Mouse (Mus musculus) CH12.LX (cell line): ENCODE measurements around the gene Crygb. TPM values are rescaled to one million over a fixed set of nuclear protein-coding genes. Genes with fewer than 3 reads are reported as not detected.

Experiments
- DNase-seq: peaks from one replicate; pipeline ENCODE4 v3.0.0-alpha.2; 2013; ENCODE audit errors: extremely low read depth
- H3K27ac ChIP-seq: 2 replicates; pipeline ENCODE4 v1.5.1; 2012; ENCODE audit warnings: low read depth, mild to moderate bottlenecking, control low read depth, moderate library complexity; ENCODE audit not compliant: insufficient read depth
- H3K27me3 ChIP-seq: replicated peaks from 2 replicates; pipeline ENCODE3; 2012; ENCODE audit warnings: inconsistent platforms
- H3K36me3 ChIP-seq, 2 experiments: replicated peaks in 1 of 2; 2 replicates each; pipeline versions ENCODE3 to v1.6.1; 2012; ENCODE audit warnings: inconsistent platforms in 1 of 2, low read length in 1 of 2, mild to moderate bottlenecking in 1 of 2, mixed read lengths in 1 of 2, moderate library complexity in 1 of 2; ENCODE audit not compliant: control insufficient read depth in 1 of 2, insufficient read depth in 1 of 2
- H3K4me1 ChIP-seq, 2 experiments: 2 replicates each; pipeline ENCODE4 v1.6.1; 2012; ENCODE audit warnings: inconsistent platforms in 1 of 2, moderate library complexity in 1 of 2; ENCODE audit not compliant: insufficient read depth in 2 of 2, control insufficient read depth in 1 of 2
- H3K4me2 ChIP-seq: 2 replicates; pipeline ENCODE4 v1.6.1; 2012; ENCODE audit warnings: low read depth, mild to moderate bottlenecking, control low read depth; ENCODE audit not compliant: poor library complexity, insufficient read depth, severe bottlenecking
- H3K4me3 ChIP-seq, 3 experiments: fragments of 150-350 bp in 1 of 3; sonication (generic) in 1 of 3; replicated peaks in 1 of 3; 2 replicates each; pipeline versions ENCODE3 to v1.5.1; 2011 to 2012; ENCODE audit warnings: low read depth in 2 of 3, low read length in 2 of 3, mild to moderate bottlenecking in 2 of 3, moderate library complexity in 2 of 3, control low read depth in 1 of 3, improper control_type of control experiment in 1 of 3, inconsistent platforms in 1 of 3, mixed read lengths in 1 of 3; ENCODE audit not compliant: poor library complexity in 1 of 3
- H3K79me2 ChIP-seq: replicated peaks from 2 replicates; pipeline ENCODE4 v1.6.1; 2012; ENCODE audit warnings: mild to moderate bottlenecking, moderate library complexity; ENCODE audit not compliant: control insufficient read depth, poor library complexity, insufficient read depth, severe bottlenecking; ENCODE audit errors: extremely low read depth
- H3K9ac ChIP-seq: 2 replicates; pipeline ENCODE4 v1.6.1; 2012; ENCODE audit warnings: low read depth, mild to moderate bottlenecking, control low read depth, moderate library complexity; ENCODE audit not compliant: insufficient read depth
- H3K9me3 ChIP-seq: replicated peaks from 2 replicates; pipeline ENCODE3; 2012; ENCODE audit warnings: low read length, inconsistent platforms, mixed read lengths
- CHD2 ChIP-seq: IDR thresholded peaks from 2 replicates; pipeline ENCODE4 v1.6.1; 2011; ENCODE audit warnings: low read length, improper control_type of control experiment
- CTCF ChIP-seq, 2 experiments: IDR thresholded peaks in 1 of 2; conservative IDR thresholded peaks in 1 of 2; 2 replicates each; pipeline ENCODE4 v1.5.1; 2011 to 2012; ENCODE audit warnings: low read depth in 2 of 2, low read length in 2 of 2, improper control_type of control experiment in 1 of 2, inconsistent platforms in 1 of 2, mild to moderate bottlenecking in 1 of 2, moderate library complexity in 1 of 2
- JUN ChIP-seq: IDR thresholded peaks from 2 replicates; pipeline ENCODE4 v1.6.1; 2011; ENCODE audit warnings: low read depth, mild to moderate bottlenecking, low read length, improper control_type of control experiment, moderate library complexity; ENCODE audit not compliant: insufficient read depth
- MAFK ChIP-seq: IDR thresholded peaks from 2 replicates; pipeline ENCODE4 v1.6.1; 2011; ENCODE audit warnings: low read length, improper control_type of control experiment; ENCODE audit not compliant: insufficient replicate concordance
- MEF2A ChIP-seq: IDR thresholded peaks from 2 replicates; pipeline ENCODE4 v1.6.1; 2014; ENCODE audit warnings: low read depth, mild to moderate bottlenecking, inconsistent platforms, low read length, improper control_type of control experiment, borderline replicate concordance
- NRF1 ChIP-seq: IDR thresholded peaks from 2 replicates; pipeline ENCODE4 v1.6.1; 2014; ENCODE audit warnings: low read depth, mild to moderate bottlenecking, inconsistent platforms, low read length, improper control_type of control experiment, moderate library complexity
- RAD21 ChIP-seq: IDR thresholded peaks from 2 replicates; pipeline ENCODE4 v1.6.1; 2011; ENCODE audit warnings: low read depth, mild to moderate bottlenecking, low read length, improper control_type of control experiment, moderate library complexity
- SIN3A ChIP-seq: IDR thresholded peaks from 2 replicates; pipeline ENCODE4 v1.6.1; 2012; ENCODE audit warnings: low read length, improper control_type of control experiment, inconsistent platforms
- SMC3 ChIP-seq: IDR thresholded peaks from 2 replicates; pipeline ENCODE4 v1.6.1; 2011; ENCODE audit warnings: low read depth, low read length, improper control_type of control experiment
- TBP ChIP-seq: conservative IDR thresholded peaks from 2 replicates; pipeline ENCODE4 v1.6.1; 2011; ENCODE audit warnings: low read depth, low read length, improper control_type of control experiment
- USF1 ChIP-seq: IDR thresholded peaks from 2 replicates; pipeline ENCODE4 v1.6.1; 2014; ENCODE audit warnings: low read depth, mild to moderate bottlenecking, inconsistent platforms, low read length, improper control_type of control experiment
- USF2 ChIP-seq: conservative IDR thresholded peaks from 2 replicates; pipeline ENCODE4 v1.6.1; 2011; ENCODE audit warnings: low read depth, low read length, improper control_type of control experiment
- ZC3H11A ChIP-seq: IDR thresholded peaks from 2 replicates; pipeline ENCODE4 v1.6.1; 2012; ENCODE audit warnings: low read depth, mild to moderate bottlenecking, inconsistent platforms, low read length, improper control_type of control experiment
- ZKSCAN1 ChIP-seq: IDR thresholded peaks from 2 replicates; pipeline ENCODE4 v1.6.1; 2012; ENCODE audit warnings: low read depth, inconsistent platforms, low read length, improper control_type of control experiment, borderline replicate concordance
- dilution Hi-C: fragments of 300-500 bp; cut with MboI; formaldehyde crosslinking; loops from 2 replicates; pipeline ENCODE4 v1.14.3; 2020; ENCODE audit warnings: low sequenced_read_pairs; ENCODE audit not compliant: extremely low pct_unique_long_range_greater_than_20kb, extremely low pct_ligation_motif_present
- in situ Hi-C: fragments of 300-500 bp; cut with MboI; formaldehyde crosslinking; loops from 3 replicates; pipeline ENCODE4 v1.14.3; 2019; ENCODE audit warnings: low sequenced_read_pairs, low pct_ligation_motif_present, low pct_unique_long_range_greater_than_20kb, mixed read lengths
- polyA plus RNA-seq: library from polyadenylated mRNA; unstranded; fragments of >175 nt; gene quantifications from 2 replicates; pipeline ENCODE4 v1.2.1, GENCODE M21; 2012; ENCODE audit warnings: low read depth; ENCODE audit not compliant: insufficient read length
- total RNA-seq, 2 experiments: library from RNA; depleted of rRNA; stranded (reverse); fragments of 300-350 nt in 1 of 2; fragments of >200 nt in 1 of 2; gene quantifications; 2 replicates each; pipeline ENCODE4 v1.2.3; 2012 to 2014

Gene Crygb
- total and polyA plus RNA-seq, 3 experiments = not detected

GRCm38 (mm10) chr1:65048781-65049180, 33.3 kb downstream of the Crygb start:
- dilution Hi-C loops (no loop called here), in situ Hi-C loops (no loop called here)

GRCm38 (mm10) chr1:65046401-65047109, 35.5 kb downstream of the Crygb start:
- Histone ChIP-seq H3K9ac (no peak overlapping the region), H3K27ac (no peak overlapping the region), H3K79me2 (no peaks in the 10 kb centered on the region), H3K36me3 (no peaks in the 10 kb centered on the region), H3K4me1 (peaks cover 3 to 29% of the 10 kb centered on the region in 2 experiments; a peak in 3 of 4 replicates), H3K27me3 (no peaks in the 10 kb centered on the region), H3K4me2 (peak overlapping the region; percentile 35), H3K4me3 (no peak overlapping the region), H3K9me3 (no peaks in the 10 kb centered on the region)
- DNase-seq = peak; percentile 47
- in situ Hi-C loops = no loop called here
- dilution Hi-C loops = no loop called here
- TF ChIP-seq MEF2A (no peak), MAFK (no peak), CTCF (conservative IDR thresholded peaks at IDR 0.05 in 1 of 2, IDR thresholded peaks at IDR 0.05 in 1 of 2; ENCODE audit: low read depth in 2 of 2, low read length in 2 of 2) (peak; percentile 52 to 83), ZKSCAN1 (no peak), SMC3 (peak; percentile 47; the same call in 1 of the 2 replicates), NRF1 (0 out of 2 replicates have a peak, but pooled peaks have one; percentile 12), JUN (no peak), RAD21 (peak; percentile 74), USF1 (no peak)

More at GRCm38 (mm10) chr1:65048781-65049180, 33.3 kb downstream of the Crygb start:
- H3K4me3 ChIP-seq = no peak overlapping the region
- DNase-seq = no peak
- no peak overlapping the region for H3K9ac ChIP-seq
- H3K4me1 ChIP-seq = peaks cover 3 to 28% of the 10 kb centered on the region in 2 experiments; a peak in 3 of 4 replicates
- H3K9me3 ChIP-seq = no peaks in the 10 kb centered on the region
- H3K27ac ChIP-seq = no peak overlapping the region
- no peaks in the 10 kb centered on the region for H3K36me3 ChIP-seq
- TF ChIP-seq RAD21 (no peak), CTCF (conservative IDR thresholded peaks at IDR 0.05 in 1 of 2, IDR thresholded peaks at IDR 0.05 in 1 of 2; ENCODE audit: low read depth in 2 of 2, low read length in 2 of 2) (no peak), ZC3H11A (no peak), SIN3A (no peak), USF2 (no peak), JUN (no peak), TBP (no peak), SMC3 (no peak), CHD2 (no peak)
- no peak overlapping the region for H3K4me2 ChIP-seq
- H3K27me3 ChIP-seq = no peaks in the 10 kb centered on the region
- H3K79me2 ChIP-seq = no peaks in the 10 kb centered on the region
